Mouse (Mus musculus): Measurements from ENCODE around the gene Telo2. TPM values are rescaled to one million over a fixed set of nuclear protein-coding genes. Genes with fewer than 3 reads are reported as not detected.
A peak's percentile ranks its signal among the peaks of the same experiment; 100 is the strongest.

Gene Telo2
- polyA plus RNA-seq, 1 experiment, result not detected

- 84% methylated on average over 13 of the region's 13 CpGs for WGBS
- Histone ChIP-seq H3K4me1 (ENCODE audit: control insufficient read depth, insufficient read depth, low read length) (peaks cover 23% of the 10 kb centered on the region), H3K4me3 (ENCODE audit: insufficient read depth, low read depth, low read length) (no peak overlapping the region), H3K27ac (ENCODE audit: insufficient read depth, low read depth, low read length) (no peak overlapping the region)
- TF ChIP-seq CTCF (IDR thresholded peaks at IDR 0.05; ENCODE audit: insufficient read depth, low read depth, low read length) (no peak), POLR2A (IDR thresholded peaks at IDR 0.05; ENCODE audit: insufficient read depth, low read depth, low read length) (no peak)
Measured at GRCm38 (mm10) chr17:25084835-25085385, 30.9 kb downstream of the Telo2 start.

GRCm38 (mm10) chr17:25083444-25083931 lies 32.3 kb downstream of the Telo2 start, which contains the start of gene Tmem204:
Gene Tmem204 (minus strand): TSS chr17:25083591.
- WGBS, result 63% methylated on average over 7 of the region's 7 CpGs
- H3K4me3 ChIP-seq (ENCODE audit: insufficient read depth, low read depth, low read length), result no peak within 1 kb of the TSS
- H3K4me1 ChIP-seq (ENCODE audit: control insufficient read depth, insufficient read depth, low read length), result peaks cover 23% of the 10 kb centered on the region
- no peak within 1 kb of the TSS for H3K27ac ChIP-seq (ENCODE audit: insufficient read depth, low read depth, low read length)
- TF ChIP-seq CTCF (IDR thresholded peaks at IDR 0.05; ENCODE audit: insufficient read depth, low read depth, low read length) (no peak), POLR2A (IDR thresholded peaks at IDR 0.05; ENCODE audit: insufficient read depth, low read depth, low read length) (no peak)

- TF ChIP-seq POLR2A (IDR thresholded peaks at IDR 0.05; ENCODE audit: insufficient read depth, low read depth, low read length) (no peak), CTCF (IDR thresholded peaks at IDR 0.05; ENCODE audit: insufficient read depth, low read depth, low read length) (no peak)
- 73% methylated on average over 3 of the region's 3 CpGs for WGBS
- Histone ChIP-seq H3K27ac (ENCODE audit: insufficient read depth, low read depth, low read length) (no peak overlapping the region), H3K4me3 (ENCODE audit: insufficient read depth, low read depth, low read length) (no peak overlapping the region), H3K4me1 (ENCODE audit: control insufficient read depth, insufficient read depth, low read length) (peaks cover 26% of the 10 kb centered on the region)
Measured at GRCm38 (mm10) chr17:25082887-25083286, 32.9 kb downstream of the Telo2 start.

GRCm38 (mm10) chr17:25082081-25082847 lies 33.5 kb downstream of the Telo2 start:
- WGBS, result 52% methylated on average over 14 of the region's 14 CpGs
- no peak overlapping the region for H3K27ac ChIP-seq (ENCODE audit: insufficient read depth, low read depth, low read length)

GRCm38 (mm10) chr17:25080960-25081381 lies 34.8 kb downstream of the Telo2 start:
- TF ChIP-seq POLR2A (IDR thresholded peaks at IDR 0.05; ENCODE audit: insufficient read depth, low read depth, low read length) (no peak), CTCF (IDR thresholded peaks at IDR 0.05; ENCODE audit: insufficient read depth, low read depth, low read length) (no peak)
- 72% methylated on average over 11 of the region's 11 CpGs for WGBS

More at GRCm38 (mm10) chr17:25082081-25082847, 33.5 kb downstream of the Telo2 start:
- peaks cover 28% of the 10 kb centered on the region for H3K4me1 ChIP-seq (ENCODE audit: control insufficient read depth, insufficient read depth, low read length)
- H3K4me3 ChIP-seq (ENCODE audit: insufficient read depth, low read depth, low read length), result no peak overlapping the region
- TF ChIP-seq POLR2A (IDR thresholded peaks at IDR 0.05; ENCODE audit: insufficient read depth, low read depth, low read length), result no peak
- no peak for TF ChIP-seq CTCF (IDR thresholded peaks at IDR 0.05; ENCODE audit: insufficient read depth, low read depth, low read length)

GRCm38 (mm10) chr17:25080210-25080609 lies 35.6 kb downstream of the Telo2 start:
- H3K27ac ChIP-seq (ENCODE audit: insufficient read depth, low read depth, low read length), result peak overlapping the region; percentile 19; the same call in 1 of the 2 replicates
- TF ChIP-seq POLR2A (IDR thresholded peaks at IDR 0.05; ENCODE audit: insufficient read depth, low read depth, low read length) (no peak), CTCF (IDR thresholded peaks at IDR 0.05; ENCODE audit: insufficient read depth, low read depth, low read length) (no peak)
- peak overlapping the region; percentile 16 for H3K4me3 ChIP-seq (ENCODE audit: insufficient read depth, low read depth, low read length)
- WGBS, result 89% methylated on average over 13 of the region's 13 CpGs
- peaks cover 28% of the 10 kb centered on the region for H3K4me1 ChIP-seq (ENCODE audit: control insufficient read depth, insufficient read depth, low read length)

More at GRCm38 (mm10) chr17:25080960-25081381, 34.8 kb downstream of the Telo2 start:
- Histone ChIP-seq H3K4me3 (ENCODE audit: insufficient read depth, low read depth, low read length) (peak overlapping the region; percentile 16), H3K4me1 (ENCODE audit: control insufficient read depth, insufficient read depth, low read length) (peaks cover 28% of the 10 kb centered on the region), H3K27ac (ENCODE audit: insufficient read depth, low read depth, low read length) (peak overlapping the region; percentile 19; the same call in 1 of the 2 replicates)

- WGBS, result 38% methylated on average over 13 of the region's 13 CpGs
- Histone ChIP-seq H3K27ac (ENCODE audit: insufficient read depth, low read depth, low read length) (no peak overlapping the region), H3K4me3 (ENCODE audit: insufficient read depth, low read depth, low read length) (0 out of 2 replicates have a peak overlapping the region, but pooled peaks have one; percentile 8), H3K4me1 (ENCODE audit: control insufficient read depth, insufficient read depth, low read length) (peaks cover 22% of the 10 kb centered on the region)
- no peak for TF ChIP-seq CTCF (IDR thresholded peaks at IDR 0.05; ENCODE audit: insufficient read depth, low read depth, low read length)
- no peak for TF ChIP-seq POLR2A (IDR thresholded peaks at IDR 0.05; ENCODE audit: insufficient read depth, low read depth, low read length)
Measured at GRCm38 (mm10) chr17:25077771-25078372, 37.9 kb downstream of the Telo2 start.

GRCm38 (mm10) chr17:25076906-25077305 lies 38.9 kb downstream of the Telo2 start:
- H3K4me1 ChIP-seq (ENCODE audit: control insufficient read depth, insufficient read depth, low read length), result peaks cover 18% of the 10 kb centered on the region
- TF ChIP-seq POLR2A (IDR thresholded peaks at IDR 0.05; ENCODE audit: insufficient read depth, low read depth, low read length), result no peak
- no peak for TF ChIP-seq CTCF (IDR thresholded peaks at IDR 0.05; ENCODE audit: insufficient read depth, low read depth, low read length)
- H3K4me3 ChIP-seq (ENCODE audit: insufficient read depth, low read depth, low read length), result no peak overlapping the region
- WGBS, result 62% methylated on average over 4 of the region's 4 CpGs
- H3K27ac ChIP-seq (ENCODE audit: insufficient read depth, low read depth, low read length), result no peak overlapping the region
